Mouse (Mus musculus) liver, embryonic 12.5 days (tissue): ENCODE measurements at regions not wholly inside any gene's neighbourhood (a gene's known extent, or its start where the extent isn't known, plus 50 kb on each side); places are given as distances from the start of the nearest gene placed in this dataset.

Experiments
- ATAC-seq: fragments of 200-750 bp; cut with Nextera tagmentation; 2 replicates; pipeline ENCODE4 v1.8.0; 2017; ENCODE audit warnings: moderate number of reproducible peaks, mild to moderate bottlenecking, moderate library complexity
- H3K27ac ChIP-seq: fragments of 300-500 bp; sonication (generic); 2 replicates; pipeline ENCODE4 v1.5.1; 2016; ENCODE audit warnings: mild to moderate bottlenecking
- H3K27me3 ChIP-seq: fragments of 300-500 bp; sonication (generic); replicated peaks from 2 replicates; pipeline ENCODE4 v1.6.1; 2016; ENCODE audit warnings: mild to moderate bottlenecking, moderate library complexity
- H3K36me3 ChIP-seq: fragments of 300-500 bp; sonication (generic); 2 replicates; pipeline ENCODE4 v1.6.1; 2016; ENCODE audit warnings: mild to moderate bottlenecking, moderate library complexity
- H3K4me1 ChIP-seq: fragments of 300-500 bp; sonication (generic); 2 replicates; pipeline ENCODE4 v1.6.1; 2016
- H3K4me2 ChIP-seq: fragments of 300-500 bp; sonication (generic); 2 replicates; pipeline ENCODE4 v1.6.1; 2016; ENCODE audit warnings: mild to moderate bottlenecking, moderate library complexity
- H3K4me3 ChIP-seq: fragments of 300-500 bp; sonication (generic); 2 replicates; pipeline ENCODE4 v1.5.1; 2016; ENCODE audit warnings: mild to moderate bottlenecking, moderate library complexity
- H3K9ac ChIP-seq: fragments of 300-500 bp; sonication (generic); 2 replicates; pipeline ENCODE4 v1.6.1; 2016; ENCODE audit warnings: mild to moderate bottlenecking, moderate library complexity
- H3K9me3 ChIP-seq: fragments of 300-500 bp; sonication (generic); replicated peaks from 2 replicates; pipeline ENCODE4 v1.6.1; 2016; ENCODE audit warnings: mild to moderate bottlenecking, moderate library complexity
- WGBS: fragments of 180-500 bp; shearing (Covaris S2); methylation state at CpG from one replicate; pipeline ENCODE4 v1.1.7; 2016; ENCODE audit not compliant: insufficient replicate concordance; 5-methylcytosine and 5-hydroxymethylcytosine counted together

GRCm38 (mm10) chr13:83946495-83946894 is 275.6 kb upstream of the Tmem161b start:
- WGBS: 48% methylated on average over 4 of the region's 4 CpGs
- no peaks in the 10 kb centered on the region for H3K9me3 ChIP-seq
- H3K27me3 ChIP-seq: no peaks in the 10 kb centered on the region
- no peaks in the 10 kb centered on the region for H3K36me3 ChIP-seq
- H3K9ac ChIP-seq: no peak overlapping the region
- H3K27ac ChIP-seq: no peak overlapping the region
- H3K4me2 ChIP-seq: no peak overlapping the region
- H3K4me1 ChIP-seq: no peaks in the 10 kb centered on the region
- ATAC-seq: no peak
- no peak overlapping the region for H3K4me3 ChIP-seq

GRCm38 (mm10) chr13:83951163-83951562 is 270.9 kb upstream of the Tmem161b start:
- H3K9ac ChIP-seq: no peak overlapping the region
- H3K4me3 ChIP-seq: no peak overlapping the region
- no peak for ATAC-seq
- no peaks in the 10 kb centered on the region for H3K27me3 ChIP-seq
- no peaks in the 10 kb centered on the region for H3K9me3 ChIP-seq
- H3K36me3 ChIP-seq: no peaks in the 10 kb centered on the region
- H3K27ac ChIP-seq: no peak overlapping the region
- no peak overlapping the region for H3K4me2 ChIP-seq
- no peaks in the 10 kb centered on the region for H3K4me1 ChIP-seq

DNA sequence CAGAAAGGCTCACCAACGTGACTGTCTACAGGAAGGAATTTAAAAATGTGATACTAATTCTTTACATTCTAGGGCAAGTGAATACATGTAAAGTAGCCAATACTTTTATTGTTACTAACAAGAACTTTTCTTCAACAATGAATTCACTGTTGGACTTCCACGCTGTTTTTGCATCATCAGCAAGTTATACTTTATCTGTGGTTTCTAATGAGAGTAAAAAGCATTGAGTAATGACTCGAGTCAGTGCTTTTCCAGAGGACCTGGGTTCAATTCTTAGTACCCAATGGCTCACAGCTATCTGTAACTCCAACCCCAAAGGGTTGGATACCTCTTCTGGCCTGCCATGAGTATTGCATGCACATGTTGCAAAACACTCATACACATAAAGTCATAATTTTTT is 270.3 kb upstream of the Tmem161b start:
- no peak for ATAC-seq
- Histone ChIP-seq H3K27me3 (no peaks in the 10 kb centered on the region), H3K4me1 (no peaks in the 10 kb centered on the region), H3K27ac (no peak overlapping the region), H3K9me3 (no peaks in the 10 kb centered on the region), H3K4me3 (no peak overlapping the region), H3K4me2 (no peak overlapping the region), H3K9ac (no peak overlapping the region), H3K36me3 (no peaks in the 10 kb centered on the region)
- WGBS: 50% methylated on average over 3 of the region's 3 CpGs

GRCm38 (mm10) chr13:83952353-83952752 is 269.7 kb upstream of the Tmem161b start:
- ATAC-seq: no peak
- H3K4me2 ChIP-seq: no peak overlapping the region
- no peaks in the 10 kb centered on the region for H3K27me3 ChIP-seq
- H3K27ac ChIP-seq: no peak overlapping the region
- no peak overlapping the region for H3K4me3 ChIP-seq
- 52% methylated on average over 4 of the region's 4 CpGs for WGBS
- H3K36me3 ChIP-seq: no peaks in the 10 kb centered on the region
- H3K9me3 ChIP-seq: no peaks in the 10 kb centered on the region
- H3K9ac ChIP-seq: no peak overlapping the region
- no peaks in the 10 kb centered on the region for H3K4me1 ChIP-seq

DNA sequence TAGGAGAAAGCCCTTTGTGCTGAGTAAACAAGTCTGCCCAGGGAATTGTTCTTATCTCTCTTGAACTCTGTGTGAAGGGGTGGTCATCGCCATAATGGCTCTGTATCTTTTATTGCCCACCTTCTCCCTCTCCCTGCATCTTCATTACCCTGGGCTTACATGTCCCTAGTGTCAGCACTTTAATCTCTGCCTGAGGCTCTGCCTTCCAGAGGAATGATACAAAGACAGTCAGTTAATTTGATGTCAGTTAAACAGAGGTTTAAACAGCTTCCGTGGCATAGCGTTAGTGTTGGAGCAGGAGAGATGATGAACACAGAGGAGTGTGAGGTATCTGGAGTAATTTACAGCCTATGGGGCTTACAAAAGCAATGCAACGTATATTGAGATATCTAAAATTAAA is 269.2 kb upstream of the Tmem161b start:
- Histone ChIP-seq H3K4me1 (no peaks in the 10 kb centered on the region), H3K4me2 (no peak overlapping the region), H3K36me3 (no peaks in the 10 kb centered on the region), H3K9me3 (no peaks in the 10 kb centered on the region), H3K9ac (no peak overlapping the region), H3K27me3 (no peaks in the 10 kb centered on the region), H3K4me3 (no peak overlapping the region), H3K27ac (no peak overlapping the region)
- no peak for ATAC-seq
- WGBS: 50% methylated on average over 4 of the region's 4 CpGs

DNA sequence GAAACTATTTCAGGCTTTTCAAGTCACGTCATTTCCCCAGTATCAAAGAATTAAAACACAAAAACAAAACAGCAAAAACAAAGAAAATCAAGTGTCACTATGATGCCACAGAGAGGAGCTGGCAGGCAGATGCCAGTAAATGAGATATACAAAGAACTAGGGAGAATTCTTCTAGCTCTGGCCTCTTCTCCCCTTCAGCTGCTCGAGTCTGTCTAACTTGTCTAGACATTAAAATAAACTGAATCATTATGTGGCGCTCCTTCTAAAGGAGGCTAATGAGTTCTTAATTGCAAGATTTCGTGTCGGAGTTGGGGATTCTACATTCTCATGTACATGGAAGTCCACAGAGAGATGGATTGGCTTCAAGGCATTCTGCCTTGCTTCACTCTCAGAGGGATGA is 266.4 kb upstream of the Tmem161b start:
- Histone ChIP-seq H3K9ac (no peak overlapping the region), H3K27ac (no peak overlapping the region), H3K4me2 (no peak overlapping the region), H3K9me3 (no peaks in the 10 kb centered on the region), H3K36me3 (no peaks in the 10 kb centered on the region), H3K4me3 (no peak overlapping the region), H3K4me1 (no peaks in the 10 kb centered on the region), H3K27me3 (no peaks in the 10 kb centered on the region)
- WGBS: 69% methylated on average over 5 of the region's 5 CpGs
- no peak for ATAC-seq

DNA sequence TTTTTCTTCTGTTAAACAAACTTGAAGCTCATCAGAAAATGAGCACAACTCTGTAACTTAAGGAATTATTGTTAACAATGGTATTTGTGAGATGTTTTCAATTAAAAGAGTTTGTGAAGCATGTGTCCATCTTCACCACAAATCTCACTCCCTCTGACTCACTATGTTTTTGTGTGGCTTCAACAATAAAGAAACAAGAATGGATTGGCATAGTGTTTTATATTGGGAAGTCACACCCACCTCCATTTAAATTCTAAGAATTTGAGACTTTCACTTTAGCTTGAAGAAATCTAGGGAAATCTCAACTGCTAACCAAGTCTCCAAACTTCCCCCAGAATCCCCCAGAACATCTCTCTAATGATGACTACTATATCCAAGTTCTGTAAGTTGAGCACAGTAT is 243.6 kb upstream of the Tmem161b start:
- no peaks in the 10 kb centered on the region for H3K36me3 ChIP-seq
- H3K4me3 ChIP-seq: no peak overlapping the region
- H3K4me2 ChIP-seq: no peak overlapping the region
- H3K27ac ChIP-seq: no peak overlapping the region
- no peaks in the 10 kb centered on the region for H3K27me3 ChIP-seq
- no peaks in the 10 kb centered on the region for H3K4me1 ChIP-seq
- no peak for ATAC-seq
- H3K9me3 ChIP-seq: no peaks in the 10 kb centered on the region
- no peak overlapping the region for H3K9ac ChIP-seq

- Histone ChIP-seq H3K4me2 (no peak overlapping the region), H3K27ac (no peak overlapping the region), H3K9ac (no peak overlapping the region), H3K9me3 (no peaks in the 10 kb centered on the region), H3K27me3 (no peaks in the 10 kb centered on the region), H3K4me3 (no peak overlapping the region), H3K4me1 (no peaks in the 10 kb centered on the region), H3K36me3 (no peaks in the 10 kb centered on the region)
- no peak for ATAC-seq
Observed at GRCm38 (mm10) chr13:83979535-83979934, 242.6 kb upstream of the Tmem161b start.

- no peak overlapping the region for H3K4me2 ChIP-seq
- no peaks in the 10 kb centered on the region for H3K36me3 ChIP-seq
- no peaks in the 10 kb centered on the region for H3K27me3 ChIP-seq
- H3K4me1 ChIP-seq: no peaks in the 10 kb centered on the region
- H3K4me3 ChIP-seq: no peak overlapping the region
- H3K27ac ChIP-seq: no peak overlapping the region
- 75% methylated on average over 10 of the region's 10 CpGs for WGBS
- H3K9me3 ChIP-seq: no peaks in the 10 kb centered on the region
- no peak for ATAC-seq
- no peak overlapping the region for H3K9ac ChIP-seq
Observed at GRCm38 (mm10) chr13:83984651-83985331, 237.3 kb upstream of the Tmem161b start.

GRCm38 (mm10) chr13:83987746-83988423 is 234.2 kb upstream of the Tmem161b start:
- no peak overlapping the region for H3K27ac ChIP-seq
- WGBS: 67% methylated on average over 11 of the region's 11 CpGs
- H3K9ac ChIP-seq: no peak overlapping the region
- H3K4me2 ChIP-seq: no peak overlapping the region
- H3K9me3 ChIP-seq: no peaks in the 10 kb centered on the region
- H3K36me3 ChIP-seq: no peaks in the 10 kb centered on the region
- no peaks in the 10 kb centered on the region for H3K4me1 ChIP-seq
- H3K27me3 ChIP-seq: no peaks in the 10 kb centered on the region
- no peak for ATAC-seq
- no peak overlapping the region for H3K4me3 ChIP-seq

DNA sequence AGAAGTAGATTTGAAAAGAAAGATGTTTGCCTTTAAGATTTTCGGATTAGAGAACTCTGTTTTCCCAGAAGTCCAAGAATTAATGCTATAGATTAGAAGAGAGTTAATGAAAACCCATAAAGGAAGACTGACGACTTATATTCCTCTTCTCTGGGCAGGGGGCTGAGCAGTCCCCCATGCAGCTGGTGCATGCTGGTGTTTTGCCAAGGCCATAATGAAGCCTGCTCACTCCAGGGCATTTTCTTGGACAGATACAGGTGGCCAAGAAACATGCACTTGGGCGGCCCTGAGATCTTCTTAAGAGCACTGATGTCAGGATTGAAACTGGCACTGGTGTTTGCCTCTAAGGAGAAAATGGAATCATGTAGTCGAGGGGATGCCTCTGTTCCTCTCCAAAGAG is 233.6 kb upstream of the Tmem161b start:
- Histone ChIP-seq H3K9ac (no peak overlapping the region), H3K4me1 (no peaks in the 10 kb centered on the region), H3K4me3 (no peak overlapping the region), H3K36me3 (no peaks in the 10 kb centered on the region), H3K9me3 (no peaks in the 10 kb centered on the region), H3K27ac (no peak overlapping the region), H3K4me2 (no peak overlapping the region), H3K27me3 (no peaks in the 10 kb centered on the region)
- no peak for ATAC-seq
- 57% methylated on average over 4 of the region's 4 CpGs for WGBS

DNA sequence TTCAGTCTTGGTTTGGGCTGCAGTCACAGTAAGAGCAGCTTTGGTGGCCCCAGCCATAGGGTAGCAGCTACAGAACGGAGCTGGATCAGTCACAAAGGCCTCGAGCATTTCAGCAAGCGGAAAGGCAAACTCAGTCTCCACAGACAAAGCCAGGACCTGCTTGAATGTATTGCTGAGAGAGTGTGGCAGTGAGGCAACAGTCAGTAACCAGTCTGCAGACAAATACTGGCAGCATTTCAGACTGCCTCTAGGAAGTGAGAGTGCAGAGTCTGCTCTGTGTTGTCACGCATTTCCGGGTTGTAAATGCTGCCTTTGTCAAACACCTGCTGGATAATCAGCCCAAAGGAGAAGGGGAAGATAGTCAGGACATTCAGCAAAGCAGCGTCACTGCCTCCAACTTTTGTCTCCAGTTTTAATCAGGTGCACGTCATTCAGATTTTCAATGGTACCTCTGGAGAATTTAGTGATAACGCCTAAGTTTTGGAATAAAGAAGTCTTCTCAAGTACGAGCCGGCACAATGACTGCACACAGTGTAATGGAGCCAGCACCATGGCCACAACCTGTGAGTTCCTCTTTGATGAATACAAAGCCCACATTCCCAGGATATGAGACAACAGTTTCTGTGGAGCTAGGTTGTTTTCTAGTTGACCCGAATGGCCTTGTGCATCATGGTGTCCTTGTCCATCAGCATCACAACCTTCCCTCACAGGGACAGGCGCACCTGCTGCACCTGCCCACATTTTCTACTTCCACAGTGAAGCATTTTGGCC is 224.3 kb upstream of the Tmem161b start:
- no peaks in the 10 kb centered on the region for H3K27me3 ChIP-seq
- WGBS: 60% methylated on average over 12 of the region's 12 CpGs

More for the DNA sequence above, 224.3 kb upstream of the Tmem161b start:
- no peaks in the 10 kb centered on the region for H3K36me3 ChIP-seq
- no peaks in the 10 kb centered on the region for H3K9me3 ChIP-seq
- no peaks in the 10 kb centered on the region for H3K4me1 ChIP-seq
- ATAC-seq: no peak
- H3K4me2 ChIP-seq: no peak overlapping the region
- H3K9ac ChIP-seq: no peak overlapping the region
- no peak overlapping the region for H3K27ac ChIP-seq
- no peak overlapping the region for H3K4me3 ChIP-seq
